Mouse (Mus musculus) CD4-positive, CD25-positive, alpha-beta regulatory T cell, adult 2 months (primary cell): ENCODE results near the gene Ltbp1.

ENCODE experiments used
- DNase-seq: peaks from one replicate; pipeline ENCODE4 v3.0.0-alpha.2; 2012; ENCODE audit warnings: low read depth, low spot score

Gene Ltbp1

GRCm38 (mm10) chr17:75353323-75353722 is 348.0 kb downstream of the Ltbp1 start:
- no peak for DNase-seq

GRCm38 (mm10) chr17:75355431-75355830 is 350.1 kb downstream of the Ltbp1 start:
- DNase-seq = no peak

- no peak for DNase-seq
Observed at GRCm38 (mm10) chr17:75360111-75360510, 354.7 kb downstream of the Ltbp1 start.

- no peak for DNase-seq
Observed at GRCm38 (mm10) chr17:75366332-75366731, 361.0 kb downstream of the Ltbp1 start.

- no peak for DNase-seq
Observed at GRCm38 (mm10) chr17:75367486-75368155, 362.3 kb downstream of the Ltbp1 start.

GRCm38 (mm10) chr17:75368580-75368979 is 363.2 kb downstream of the Ltbp1 start:
- no peak for DNase-seq

- DNase-seq = peak; percentile 32
Observed at GRCm38 (mm10) chr17:75369351-75369750, 364.0 kb downstream of the Ltbp1 start.

GRCm38 (mm10) chr17:75370120-75370519 is 364.8 kb downstream of the Ltbp1 start:
- peak; percentile 51 for DNase-seq

GRCm38 (mm10) chr17:75371650-75372049 is 366.3 kb downstream of the Ltbp1 start:
- DNase-seq = no peak

- peak; percentile 44 for DNase-seq
Observed at GRCm38 (mm10) chr17:75372371-75372770, 367.0 kb downstream of the Ltbp1 start.

- DNase-seq = no peak
Observed at GRCm38 (mm10) chr17:75374287-75375024, 369.1 kb downstream of the Ltbp1 start.

- DNase-seq = no peak
Observed at GRCm38 (mm10) chr17:75378256-75378871, 373.0 kb downstream of the Ltbp1 start.

GRCm38 (mm10) chr17:75380167-75380566 is 374.8 kb downstream of the Ltbp1 start:
- no peak for DNase-seq

- DNase-seq = no peak
Observed at GRCm38 (mm10) chr17:75388402-75388801, 383.0 kb downstream of the Ltbp1 start.

GRCm38 (mm10) chr17:75390142-75390541 is 384.8 kb downstream of the Ltbp1 start:
- DNase-seq = no peak

- DNase-seq = no peak
Observed at GRCm38 (mm10) chr17:75391429-75392192, 386.2 kb downstream of the Ltbp1 start.

- no peak for DNase-seq
Observed at GRCm38 (mm10) chr17:75406405-75406804, 401.0 kb downstream of the Ltbp1 start.

- DNase-seq = no peak
Observed at GRCm38 (mm10) chr17:75416861-75417260, 411.5 kb downstream of the Ltbp1 start.

- DNase-seq = no peak
Observed at GRCm38 (mm10) chr17:75434152-75434551, 428.8 kb downstream of the Ltbp1 start.

GRCm38 (mm10) chr17:75434871-75435270 is 429.5 kb downstream of the Ltbp1 start:
- no peak for DNase-seq

- no peak for DNase-seq
Observed at GRCm38 (mm10) chr17:75435599-75435998, 430.2 kb downstream of the Ltbp1 start, which contains the start of gene Rasgrp3. TSS of gene Rasgrp3 (plus strand) at chr17:75435896.

GRCm38 (mm10) chr17:75436095-75436494 is 430.7 kb downstream of the Ltbp1 start:
- DNase-seq = no peak
